Mouse (Mus musculus): Measurements from ENCODE around the gene Ankrd23. TPM values are rescaled to one million over a fixed set of nuclear protein-coding genes. Genes with fewer than 3 reads are reported as not detected.
"Not testable (repeated sequence)": the region's sequence is repeated elsewhere in the genome, so short reads cannot be mapped to it uniquely, and the experiment has no call there.

Gene Ankrd23
- polyA plus RNA-seq (2016; fragmentation: Nextera tagmentation; extraction: Ambion mirVana), result 4.0 and 6.9 TPM in 2 replicates

DNA sequence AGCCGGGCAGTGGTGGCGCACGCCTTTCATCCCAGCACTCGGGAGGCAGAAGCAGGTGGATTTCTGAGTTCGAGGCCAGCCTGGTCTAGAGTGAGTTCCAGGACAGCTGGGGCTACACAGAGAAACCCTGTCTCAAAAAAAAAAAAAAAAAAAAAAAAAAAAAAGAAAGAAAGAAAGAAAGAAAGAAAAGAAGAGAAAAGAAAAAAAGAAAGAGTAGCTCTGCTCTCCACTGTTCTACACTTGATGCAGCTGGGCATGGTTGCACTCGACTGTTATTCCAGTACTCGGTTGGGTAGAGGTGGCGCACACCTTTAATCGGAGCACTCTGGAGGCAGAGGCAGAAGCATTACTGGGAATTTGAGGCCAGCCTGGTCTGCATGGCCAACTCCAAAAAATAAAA lies at the start of gene Ankrd23:
Gene Ankrd23, minus strand, starts transcription at position 101 of the 400 bp plus-strand sequence.
- H3K4me1 ChIP-seq; H3K27ac ChIP-seq; ATAC-seq; H3K9me3 ChIP-seq (replicated peaks); H3K4me2 ChIP-seq; H3K4me3 ChIP-seq; H3K9ac ChIP-seq; H3K27me3 ChIP-seq (replicated peaks): not testable (repeated sequence)
- WGBS (ENCODE audit: insufficient replicate concordance), result 85% methylated on average over 9 of the region's 9 CpGs
- peaks cover 45% of the 10 kb centered on the region for H3K36me3 ChIP-seq

DNA sequence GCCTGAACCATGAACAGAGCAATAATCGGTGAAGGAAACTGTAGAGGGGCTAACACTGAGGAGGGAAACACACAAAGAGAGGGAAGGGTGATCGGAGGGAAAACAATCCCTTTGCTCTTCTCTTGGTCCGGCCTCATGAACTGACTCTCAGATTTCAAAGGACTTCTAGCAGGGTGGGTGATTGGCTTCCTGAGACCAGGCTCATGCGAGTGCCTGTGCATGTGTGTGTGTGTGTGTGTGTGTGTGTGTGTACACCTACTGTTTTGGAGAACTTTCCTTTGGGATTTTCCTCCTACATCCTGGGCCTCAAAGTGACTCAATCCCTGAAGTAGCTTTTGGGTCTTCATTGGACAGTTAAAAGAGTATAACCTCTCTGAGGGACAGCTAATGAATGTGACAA lies 49.6 kb upstream of the Ankrd23 start:
- ATAC-seq, result no peak
- H3K27me3 ChIP-seq (replicated peaks), result peaks cover 5% of the 10 kb centered on the region; the same call in 1 of the 2 replicates
- H3K4me3 ChIP-seq, result no peak overlapping the region
- peaks cover 29% of the 10 kb centered on the region for H3K4me1 ChIP-seq
- H3K36me3 ChIP-seq, result no peaks in the 10 kb centered on the region
- no peak overlapping the region for H3K4me2 ChIP-seq
- H3K9ac ChIP-seq, result no peak overlapping the region
- H3K9me3 ChIP-seq (replicated peaks), result no peaks in the 10 kb centered on the region
- H3K27ac ChIP-seq, result no peak overlapping the region
- 60% methylated on average over 4 of the region's 4 CpGs for WGBS (ENCODE audit: insufficient replicate concordance)

DNA sequence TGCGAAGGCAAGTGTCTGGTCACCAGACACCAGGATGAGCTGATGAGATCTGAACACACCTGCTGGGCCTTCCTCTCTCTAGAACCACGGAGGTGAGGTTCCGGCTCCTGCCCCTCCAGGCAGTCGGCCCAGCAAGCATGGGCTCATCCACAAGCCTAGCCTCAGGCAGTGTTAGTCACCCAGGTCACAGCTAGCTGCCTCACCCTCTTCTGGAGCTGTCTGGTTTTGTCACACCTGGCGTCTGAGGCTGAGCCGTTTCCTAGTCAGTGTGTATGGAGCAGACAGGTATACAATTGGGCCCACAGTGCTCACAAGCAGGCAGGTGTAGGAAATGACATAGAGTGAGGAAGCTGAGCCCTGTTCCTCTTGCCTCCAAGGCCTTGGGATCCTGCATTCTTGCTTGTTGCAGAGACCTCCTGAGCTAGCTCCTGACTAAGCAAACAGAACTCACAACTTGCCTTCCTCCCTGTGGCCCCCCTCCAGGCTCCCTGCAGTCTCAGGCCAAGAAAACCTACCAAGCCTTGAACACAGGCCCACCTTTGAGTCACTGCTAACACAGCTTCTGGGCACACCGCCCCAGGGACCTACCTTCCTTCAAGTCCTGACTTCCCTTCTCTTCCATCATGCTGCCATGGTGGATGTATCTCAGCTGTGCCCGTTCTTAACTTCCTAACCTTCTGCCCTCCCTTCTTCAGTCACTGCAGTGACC lies 46.9 kb upstream of the Ankrd23 start:
- H3K4me1 ChIP-seq, result peaks cover 33% of the 10 kb centered on the region

DNA sequence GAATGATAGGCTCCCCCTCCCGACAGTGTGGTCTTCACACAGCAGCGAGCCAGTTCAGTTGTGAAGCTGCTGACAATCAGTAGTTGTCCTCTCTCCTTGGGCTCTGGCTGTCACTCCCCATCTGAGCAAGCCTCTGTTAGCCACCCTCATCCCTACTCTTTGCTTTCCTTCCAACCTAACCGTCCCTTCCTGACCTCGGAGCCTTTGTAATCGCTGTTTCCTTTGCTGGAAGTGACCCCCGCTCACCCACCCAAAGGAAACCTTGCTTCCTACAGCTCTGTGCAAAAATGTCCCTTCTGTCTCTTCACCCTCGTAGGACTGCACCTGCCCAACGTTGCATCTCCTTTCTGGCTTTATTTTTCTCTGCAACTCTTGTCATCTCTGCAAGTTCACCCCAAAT lies 45.5 kb upstream of the Ankrd23 start:
- Histone ChIP-seq H3K9me3 (replicated peaks) (no peaks in the 10 kb centered on the region), H3K4me2 (no peak overlapping the region), H3K27me3 (replicated peaks) (peaks cover 5% of the 10 kb centered on the region; the same call in 1 of the 2 replicates), H3K4me1 (peaks cover 38% of the 10 kb centered on the region), H3K9ac (no peak overlapping the region), H3K36me3 (no peaks in the 10 kb centered on the region), H3K27ac (no peak overlapping the region), H3K4me3 (no peak overlapping the region)
- 55% methylated on average over 8 of the region's 8 CpGs for WGBS (ENCODE audit: insufficient replicate concordance)
- no peak for ATAC-seq

More for the DNA sequence above, 46.9 kb upstream of the Ankrd23 start:
- H3K4me2 ChIP-seq, result no peak overlapping the region
- peaks cover 5% of the 10 kb centered on the region; the same call in 1 of the 2 replicates for H3K27me3 ChIP-seq (replicated peaks)
- WGBS (ENCODE audit: insufficient replicate concordance), result 68% methylated on average over 8 of the region's 8 CpGs
- no peaks in the 10 kb centered on the region for H3K36me3 ChIP-seq
- H3K4me3 ChIP-seq, result no peak overlapping the region
- no peak overlapping the region for H3K27ac ChIP-seq
- H3K9me3 ChIP-seq (replicated peaks), result no peaks in the 10 kb centered on the region
- no peak overlapping the region for H3K9ac ChIP-seq
- no peak for ATAC-seq

DNA sequence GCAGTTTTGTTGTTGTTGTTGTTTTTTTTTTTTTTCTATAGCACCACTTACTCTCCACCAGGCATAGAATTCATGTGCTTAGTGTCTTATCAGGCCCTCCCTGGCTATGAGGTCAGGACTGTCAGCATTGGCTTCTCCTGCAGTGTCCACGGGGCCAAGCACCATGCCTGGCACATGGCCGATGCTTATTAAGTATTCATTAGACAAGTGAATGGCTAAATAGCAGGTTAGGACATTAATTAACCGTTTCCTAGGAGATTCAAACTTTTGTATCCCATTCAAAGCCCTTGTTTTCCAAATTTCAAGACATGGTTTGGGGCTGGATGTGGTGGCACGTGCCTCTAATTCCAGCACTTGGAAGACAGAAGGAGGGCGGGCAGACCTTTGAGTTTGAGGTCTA lies 44.6 kb upstream of the Ankrd23 start:
- peaks cover 48% of the 10 kb centered on the region for H3K4me1 ChIP-seq
- H3K9ac ChIP-seq, result no peak overlapping the region
- peak overlapping the region; percentile 74 for H3K4me2 ChIP-seq
- no peaks in the 10 kb centered on the region for H3K36me3 ChIP-seq
- no peak for ATAC-seq
- 62% methylated on average over 5 of the region's 5 CpGs for WGBS (ENCODE audit: insufficient replicate concordance)
- H3K9me3 ChIP-seq (replicated peaks), result no peaks in the 10 kb centered on the region
- peak overlapping the region; percentile 74; the same call in 1 of the 2 replicates for H3K27ac ChIP-seq
- H3K4me3 ChIP-seq, result no peak overlapping the region
- peaks cover 5% of the 10 kb centered on the region; the same call in 1 of the 2 replicates for H3K27me3 ChIP-seq (replicated peaks)

DNA sequence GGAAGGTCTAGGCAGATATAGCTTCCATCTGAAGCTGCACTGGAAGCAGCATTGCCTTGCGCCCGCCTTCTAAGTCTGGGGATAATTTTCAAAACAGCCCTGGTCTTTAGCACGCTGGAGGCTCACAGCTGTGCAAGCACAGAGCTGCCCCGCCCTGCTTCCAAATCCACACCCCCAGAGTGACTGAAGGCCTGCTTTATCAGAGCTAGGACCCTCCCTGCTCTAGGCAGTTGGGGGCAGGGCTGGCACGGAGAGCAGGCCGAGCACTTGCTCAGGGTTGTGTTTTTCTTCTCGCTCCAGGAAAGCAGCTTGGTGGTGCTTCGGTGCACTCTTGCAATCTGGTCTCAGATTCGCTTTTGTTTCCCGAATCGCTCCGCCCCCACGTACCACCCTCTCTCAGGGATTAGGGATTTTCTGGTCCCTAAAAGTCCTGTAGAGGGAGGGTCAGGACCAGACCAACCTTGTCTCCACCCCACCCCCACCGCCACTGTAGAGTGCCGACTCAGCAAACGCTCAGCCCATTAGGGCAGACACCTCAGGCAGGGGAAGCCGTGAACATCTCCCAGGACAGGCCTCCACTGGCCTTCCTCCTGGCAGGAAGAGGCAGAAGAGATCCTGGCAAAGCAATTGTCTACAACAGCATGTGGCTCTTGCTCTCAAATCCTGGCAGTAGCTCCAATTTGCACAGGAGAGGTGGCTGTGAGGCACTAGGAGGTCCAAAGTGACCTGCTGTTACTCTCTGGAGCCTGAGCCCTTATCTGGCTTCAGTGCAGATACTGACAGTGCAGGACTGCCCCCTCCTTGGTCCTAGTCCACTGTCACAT lies 43.9 kb upstream of the Ankrd23 start:
- WGBS (ENCODE audit: insufficient replicate concordance), result 5% methylated on average over 17 of the region's 17 CpGs
- peak; percentile 91 for ATAC-seq
- Histone ChIP-seq H3K4me2 (peak overlapping the region; percentile 74), H3K27ac (peak overlapping the region; percentile 74), H3K27me3 (replicated peaks) (peaks cover 5% of the 10 kb centered on the region; the same call in 1 of the 2 replicates), H3K9me3 (replicated peaks) (no peaks in the 10 kb centered on the region), H3K4me1 (peaks cover 52% of the 10 kb centered on the region), H3K9ac (peak overlapping the region; percentile 32), H3K36me3 (no peaks in the 10 kb centered on the region), H3K4me3 (peak overlapping the region; percentile 39)

DNA sequence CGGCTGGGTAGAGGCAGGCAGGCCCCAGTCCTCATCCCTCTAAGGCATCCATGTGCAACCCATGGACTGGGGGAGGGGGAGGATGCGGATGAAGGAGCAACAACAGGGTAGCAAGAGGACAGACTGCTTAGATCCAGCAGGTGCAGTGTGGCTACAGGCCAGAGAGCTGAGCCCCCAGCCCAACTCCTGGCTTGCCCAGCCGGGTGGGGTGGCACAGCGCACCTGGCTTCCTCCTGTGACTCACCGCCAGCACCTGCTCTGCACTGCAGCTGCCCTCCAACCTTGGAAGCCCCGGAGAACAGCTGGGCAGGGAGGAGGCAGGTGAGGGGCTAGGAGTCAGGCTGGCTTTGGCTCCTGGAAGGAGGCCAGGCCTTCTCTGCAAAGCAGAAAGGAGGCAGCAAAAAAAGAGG lies 43.3 kb upstream of the Ankrd23 start:
- 55% methylated on average over 6 of the region's 6 CpGs for whole genome bisulfite sequencing (ENCODE audit: insufficient replicate concordance)
- Histone ChIP-seq H3K9ac (peak overlapping the region; percentile 32; the same call in 1 of the 2 replicates), H3K4me2 (peak overlapping the region; percentile 74), H3K4me3 (peak overlapping the region; percentile 39), H3K9me3 (replicated peaks) (no peaks in the 10 kb centered on the region), H3K36me3 (no peaks in the 10 kb centered on the region), H3K27ac (peak overlapping the region; percentile 74), H3K4me1 (peaks cover 52% of the 10 kb centered on the region), H3K27me3 (replicated peaks) (peaks cover 5% of the 10 kb centered on the region; the same call in 1 of the 2 replicates)
- peak; percentile 22 for ATAC-seq

DNA sequence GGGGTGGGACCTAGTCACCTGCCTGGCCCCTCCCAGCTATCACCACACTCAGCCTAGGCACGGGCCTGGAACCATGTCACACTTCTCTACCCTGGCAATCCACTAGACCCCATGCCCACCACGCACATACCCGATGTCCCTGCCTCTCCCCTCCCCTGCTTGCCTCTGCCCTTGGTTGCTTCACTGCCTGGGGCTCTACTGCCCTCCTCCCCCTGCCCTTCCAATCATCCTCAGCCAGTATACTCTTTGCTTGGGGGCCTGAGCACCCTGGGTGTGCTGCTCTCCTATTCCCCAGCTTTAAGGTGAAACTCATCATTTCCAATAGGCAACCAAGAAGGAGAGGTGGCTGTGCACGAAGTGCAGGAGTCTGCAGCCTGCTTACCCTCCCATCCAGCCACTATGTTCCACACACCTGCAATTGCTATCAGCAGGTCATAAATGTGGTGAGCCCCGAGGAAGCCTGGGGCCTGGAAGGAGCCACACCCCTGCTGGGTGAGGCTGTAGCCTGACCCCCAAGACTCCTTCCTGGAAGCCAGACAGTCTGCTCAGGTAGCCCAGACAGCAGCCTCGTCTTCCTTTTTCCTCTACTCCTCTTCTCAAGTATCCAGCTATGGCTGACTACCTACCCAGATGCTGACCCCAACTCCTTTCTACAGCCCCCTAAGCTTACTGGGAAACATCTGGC lies 40.5 kb upstream of the Ankrd23 start:
- no peak overlapping the region for H3K4me3 ChIP-seq
- H3K9me3 ChIP-seq (replicated peaks), result no peaks in the 10 kb centered on the region
- ATAC-seq, result no peak
- H3K27ac ChIP-seq, result no peak overlapping the region
- peaks cover 5% of the 10 kb centered on the region; the same call in 1 of the 2 replicates for H3K27me3 ChIP-seq (replicated peaks)
- H3K4me1 ChIP-seq, result peaks cover 54% of the 10 kb centered on the region
- no peaks in the 10 kb centered on the region for H3K36me3 ChIP-seq
- WGBS (ENCODE audit: insufficient replicate concordance), result 51% methylated on average over 6 of the region's 6 CpGs
- no peak overlapping the region for H3K4me2 ChIP-seq
- no peak overlapping the region for H3K9ac ChIP-seq

DNA sequence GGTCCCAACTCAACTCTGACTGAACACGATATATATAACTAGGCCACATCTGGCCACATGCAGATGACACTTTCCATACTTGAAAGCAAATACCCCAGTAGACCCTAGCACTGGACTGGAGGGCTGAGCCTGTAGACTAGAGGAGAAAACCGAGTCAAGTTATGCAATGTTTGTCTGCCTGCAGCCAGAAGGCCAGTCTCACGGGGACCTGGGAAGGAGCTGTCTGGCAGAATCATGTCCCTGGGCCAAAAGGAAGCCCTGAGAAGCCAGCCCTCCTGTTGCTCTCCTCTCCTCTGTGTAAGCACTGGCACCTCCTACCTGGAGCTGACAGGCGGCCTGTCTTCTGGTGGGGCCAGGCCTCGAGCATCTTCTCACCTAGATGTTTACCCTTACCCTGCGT lies 38.7 kb upstream of the Ankrd23 start:
- peaks cover 13% of the 10 kb centered on the region; the same call in 1 of the 2 replicates for H3K27me3 ChIP-seq (replicated peaks)
- ATAC-seq, result no peak
- H3K9me3 ChIP-seq (replicated peaks), result no peaks in the 10 kb centered on the region
- H3K9ac ChIP-seq, result no peak overlapping the region
- 55% methylated on average over 6 of the region's 6 CpGs for WGBS (ENCODE audit: insufficient replicate concordance)
- H3K4me2 ChIP-seq, result no peak overlapping the region
- no peak overlapping the region for H3K27ac ChIP-seq
- no peaks in the 10 kb centered on the region for H3K36me3 ChIP-seq
- no peak overlapping the region for H3K4me3 ChIP-seq
- peaks cover 44% of the 10 kb centered on the region for H3K4me1 ChIP-seq

DNA sequence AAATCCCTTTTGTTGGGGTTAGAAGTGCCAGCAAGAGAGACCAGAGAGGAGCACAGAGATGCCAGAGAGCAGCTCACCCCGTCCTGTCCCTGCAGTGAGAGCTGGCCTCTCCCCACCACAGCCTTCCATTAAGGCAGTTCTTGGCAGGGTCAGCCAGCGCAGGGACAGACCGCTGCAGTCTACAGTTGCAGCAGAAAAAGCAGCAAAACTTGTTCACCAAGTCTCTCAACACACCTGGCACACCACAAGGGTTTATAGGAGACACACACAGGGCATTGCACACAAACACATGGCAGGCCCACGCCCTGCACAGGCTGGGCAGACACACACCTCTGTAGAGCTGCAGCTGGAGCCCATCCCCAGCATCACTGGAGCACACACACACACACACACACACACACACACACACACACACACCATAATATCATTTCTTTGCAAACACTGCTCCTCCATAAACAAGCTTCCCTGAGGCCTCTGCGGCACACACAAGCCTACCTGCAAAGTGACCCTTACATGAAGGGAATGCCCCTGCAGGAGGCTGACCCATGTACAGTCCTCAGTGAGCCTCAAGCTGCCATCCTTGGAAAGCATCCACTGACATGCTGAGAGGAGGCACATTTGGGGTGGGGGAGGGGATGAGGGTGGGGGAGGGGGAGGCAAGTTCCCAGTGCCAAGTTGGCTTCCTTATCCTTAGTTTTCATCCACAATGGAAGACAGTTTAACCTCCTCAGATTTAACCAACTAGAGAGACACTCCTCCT lies 37.7 kb upstream of the Ankrd23 start:
- Histone ChIP-seq H3K4me1 (peaks cover 39% of the 10 kb centered on the region), H3K27ac (no peak overlapping the region)
- 79% methylated on average over 5 of the region's 5 CpGs for WGBS (ENCODE audit: insufficient replicate concordance)

DNA sequence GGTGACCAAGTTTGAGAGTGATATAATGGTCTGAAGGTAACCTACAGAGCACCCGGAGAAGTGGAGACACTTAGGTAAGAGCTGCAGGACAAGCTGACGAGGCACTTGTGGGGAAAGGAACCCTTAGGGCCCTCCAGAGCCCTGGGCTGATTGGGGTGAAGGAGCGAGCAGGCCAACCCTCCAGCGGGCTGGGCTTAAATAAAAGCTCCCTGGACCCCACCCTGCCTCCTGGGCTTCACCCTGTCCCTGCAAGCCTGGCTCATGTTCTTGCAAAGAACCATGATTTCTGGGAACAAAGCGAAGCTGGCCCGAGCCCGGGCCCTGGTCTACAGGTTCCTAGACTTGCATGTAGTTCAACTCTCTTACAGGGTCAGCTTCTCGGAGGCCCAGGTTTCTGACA lies 36.8 kb upstream of the Ankrd23 start:
- no peak overlapping the region for H3K27ac ChIP-seq
- no peak overlapping the region for H3K9ac ChIP-seq
- no peak for ATAC-seq
- no peak overlapping the region for H3K4me3 ChIP-seq
- peaks cover 39% of the 10 kb centered on the region for H3K4me1 ChIP-seq
- no peak overlapping the region for H3K4me2 ChIP-seq
- 68% methylated on average over 8 of the region's 8 CpGs for WGBS (ENCODE audit: insufficient replicate concordance)
- H3K9me3 ChIP-seq (replicated peaks), result no peaks in the 10 kb centered on the region
- H3K36me3 ChIP-seq, result no peaks in the 10 kb centered on the region
- H3K27me3 ChIP-seq (replicated peaks), result peaks cover 22% of the 10 kb centered on the region; the same call in 1 of the 2 replicates

More for the DNA sequence above, 37.7 kb upstream of the Ankrd23 start:
- H3K4me2 ChIP-seq, result no peak overlapping the region
- no peaks in the 10 kb centered on the region for H3K9me3 ChIP-seq (replicated peaks)
- no peaks in the 10 kb centered on the region for H3K36me3 ChIP-seq
- H3K9ac ChIP-seq, result no peak overlapping the region
- no peak overlapping the region for H3K4me3 ChIP-seq
- ATAC-seq, result no peak
- H3K27me3 ChIP-seq (replicated peaks), result peaks cover 22% of the 10 kb centered on the region; the same call in 1 of the 2 replicates
